Mouse (Mus musculus) forebrain, embryonic 15.5 days (tissue): ENCODE results near the gene Edc3. TPM values are rescaled to one million over a fixed set of nuclear protein-coding genes. Genes with fewer than 3 reads are reported as not detected.

Experiments used
- ATAC-seq: fragments of 200-750 bp; cut with Nextera tagmentation; replicated peaks from 2 replicates; pipeline ENCODE4 v1.8.0; 2017; ENCODE audit warnings: mild to moderate bottlenecking, moderate TSS enrichment, moderate library complexity
- H3K27ac ChIP-seq: fragments of 300-500 bp; sonication (generic); replicated peaks from 2 replicates; pipeline ENCODE4 v1.5.1; 2015; ENCODE audit warnings: mild to moderate bottlenecking, inconsistent platforms
- H3K27me3 ChIP-seq: fragments of 300-500 bp; sonication (generic); 2 replicates; pipeline ENCODE4 v1.6.1; 2015; ENCODE audit warnings: inconsistent platforms
- H3K36me3 ChIP-seq: fragments of 300-500 bp; sonication (generic); 2 replicates; pipeline ENCODE4 v1.6.1; 2015; ENCODE audit warnings: mild to moderate bottlenecking, inconsistent platforms
- H3K4me1 ChIP-seq: fragments of 300-500 bp; sonication (generic); 2 replicates; pipeline ENCODE4 v1.6.1; 2015; ENCODE audit warnings: inconsistent platforms
- H3K4me2 ChIP-seq: fragments of 300-500 bp; sonication (generic); replicated peaks from 2 replicates; pipeline ENCODE4 v1.6.1; 2015; ENCODE audit warnings: mild to moderate bottlenecking, inconsistent platforms
- H3K4me3 ChIP-seq: fragments of 300-500 bp; sonication (generic); 2 replicates; pipeline ENCODE4 v1.5.1; 2015; ENCODE audit warnings: mild to moderate bottlenecking, inconsistent platforms
- H3K9ac ChIP-seq: fragments of 300-500 bp; sonication (generic); replicated peaks from 2 replicates; pipeline ENCODE4 v1.6.1; 2015; ENCODE audit warnings: mild to moderate bottlenecking, inconsistent platforms
- H3K9me3 ChIP-seq: fragments of 300-500 bp; sonication (generic); 2 replicates; pipeline ENCODE4 v1.6.1; 2016; ENCODE audit warnings: inconsistent platforms
- WGBS: fragments of 180-500 bp; shearing (Covaris S2); methylation state at CpG from one replicate; pipeline ENCODE4 v1.1.7; 2015; ENCODE audit warnings: mixed read lengths; 5-methylcytosine and 5-hydroxymethylcytosine counted together
- polyA plus RNA-seq: library from polyadenylated mRNA; unstranded; fragments of >200 nt; fragmentation: Nextera tagmentation; extraction: Ambion mirVana; gene quantifications from 2 replicates; pipeline ENCODE4 v1.2.1, GENCODE M21; 2015

The Edc3 gene
- 36.4 and 37.1 TPM in 2 replicates for polyA plus RNA-seq

DNA sequence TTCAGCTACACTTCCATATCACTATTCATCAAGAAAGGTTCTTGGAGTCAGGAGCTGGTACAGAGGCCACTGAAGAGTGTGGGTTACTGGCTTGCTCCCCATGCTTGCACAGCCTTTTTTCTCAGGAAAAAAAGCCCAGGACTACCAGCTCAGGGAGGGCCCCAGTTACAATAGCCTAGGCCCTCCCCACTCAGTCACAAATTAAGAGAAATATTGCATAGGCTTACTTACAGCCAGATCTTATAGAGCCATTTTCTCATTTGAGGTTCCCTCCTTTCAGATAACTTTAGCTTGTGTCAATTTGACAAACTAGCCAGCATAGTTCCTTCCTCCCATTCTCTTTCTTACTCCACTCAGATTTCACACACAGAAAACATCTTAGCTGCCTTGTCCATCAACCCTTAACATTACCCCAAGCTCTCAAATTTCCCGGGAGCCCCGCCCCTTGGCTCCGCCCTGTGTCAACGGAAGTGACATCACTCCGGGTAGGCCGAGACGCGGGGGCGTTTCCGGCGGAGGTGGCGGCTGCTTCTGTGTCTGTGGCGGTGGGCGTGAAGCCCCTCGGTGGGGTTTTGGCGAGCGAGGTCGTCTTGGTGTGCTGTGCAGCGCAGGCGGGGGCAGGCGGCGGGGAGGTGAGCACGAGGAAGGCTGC is at the start of gene Edc3:
Edc3 (plus strand) TSS at position 473 of the 652 bp plus-strand sequence.
- Histone ChIP-seq H3K4me3 (peak within 1 kb of the TSS; percentile 95), H3K27ac (peak within 1 kb of the TSS; percentile 87), H3K36me3 (peaks cover 6% of the 10 kb centered on the region; the same call in 1 of the 2 replicates), H3K9me3 (0 out of 2 replicates have a peak, but pooled peaks cover 5% of the 10 kb centered on the region), H3K4me1 (peaks cover 22% of the 10 kb centered on the region), H3K9ac (peak within 1 kb of the TSS; percentile 93), H3K4me2 (peak within 1 kb of the TSS; percentile 77), H3K27me3 (no peaks in the 10 kb centered on the region)
- WGBS, result 0% methylated on average over 23 of the region's 23 CpGs
- peak; percentile 93 for ATAC-seq

GRCm38 (mm10) chr9:57658970-57659369 is 49.4 kb upstream of the Edc3 start:
- no peak overlapping the region for H3K9ac ChIP-seq
- H3K4me1 ChIP-seq, result peaks cover 12% of the 10 kb centered on the region
- H3K4me2 ChIP-seq, result no peak overlapping the region
- no peaks in the 10 kb centered on the region for H3K27me3 ChIP-seq
- H3K36me3 ChIP-seq, result no peaks in the 10 kb centered on the region
- no peak for ATAC-seq
- no peak overlapping the region for H3K4me3 ChIP-seq
- H3K27ac ChIP-seq, result no peak overlapping the region
- 81% methylated on average over 4 of the region's 4 CpGs for WGBS
- no peaks in the 10 kb centered on the region for H3K9me3 ChIP-seq

GRCm38 (mm10) chr9:57659774-57660173 is 48.6 kb upstream of the Edc3 start:
- no peak; the same call in 1 of the 2 replicates for ATAC-seq
- Histone ChIP-seq H3K9ac (no peak overlapping the region), H3K27ac (no peak overlapping the region), H3K27me3 (no peaks in the 10 kb centered on the region), H3K4me2 (no peak overlapping the region), H3K36me3 (no peaks in the 10 kb centered on the region), H3K4me3 (no peak overlapping the region), H3K4me1 (peaks cover 12% of the 10 kb centered on the region), H3K9me3 (no peaks in the 10 kb centered on the region)
- WGBS, result 20% methylated on average over 4 of the region's 4 CpGs

DNA sequence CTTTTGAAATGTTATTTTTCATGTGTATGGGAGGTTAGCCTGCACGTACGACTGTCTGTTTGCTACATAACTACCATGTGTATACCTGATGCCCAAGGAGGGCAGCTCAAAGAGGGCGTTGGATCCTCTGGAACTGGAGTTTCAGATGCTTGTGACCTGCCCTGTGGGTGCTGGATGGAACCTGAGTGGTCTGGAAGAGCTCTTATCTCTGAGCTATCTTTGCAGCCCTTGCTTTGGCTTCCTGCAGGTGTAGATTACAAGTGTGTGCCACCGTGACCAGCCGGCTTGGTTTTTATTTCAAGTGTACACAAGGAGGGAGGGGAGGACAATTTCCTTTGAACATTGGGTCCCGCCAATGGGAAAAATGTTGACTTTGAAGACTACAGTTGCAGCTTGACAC is 47.8 kb upstream of the Edc3 start:
- 92% methylated on average over 6 of the region's 6 CpGs for WGBS
- no peak overlapping the region for H3K27ac ChIP-seq
- no peak for ATAC-seq
- no peak overlapping the region for H3K4me3 ChIP-seq
- H3K9me3 ChIP-seq, result no peaks in the 10 kb centered on the region
- peaks cover 11% of the 10 kb centered on the region for H3K4me1 ChIP-seq
- H3K27me3 ChIP-seq, result no peaks in the 10 kb centered on the region
- no peaks in the 10 kb centered on the region for H3K36me3 ChIP-seq
- H3K4me2 ChIP-seq, result no peak overlapping the region
- H3K9ac ChIP-seq, result no peak overlapping the region

DNA sequence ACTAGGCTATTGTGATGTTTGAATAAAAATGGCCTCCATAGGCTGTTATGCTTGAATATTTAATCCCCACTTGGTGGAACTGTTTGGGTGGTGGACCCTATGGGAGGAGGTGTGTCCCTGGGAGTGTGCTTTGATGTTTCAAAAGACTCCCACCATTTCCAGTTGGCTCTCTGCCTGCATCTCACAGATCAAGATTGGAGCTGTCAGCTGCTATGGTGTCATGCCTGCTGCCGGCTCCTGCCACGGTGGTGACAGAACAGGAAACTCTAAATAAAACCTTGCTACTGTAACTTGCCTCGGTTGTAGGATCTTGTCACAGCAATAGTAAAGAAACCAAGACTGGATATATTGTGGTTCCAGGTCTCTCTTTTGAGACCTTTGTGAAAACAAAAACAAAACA is 46.8 kb upstream of the Edc3 start:
- no peak overlapping the region for H3K27ac ChIP-seq
- H3K4me2 ChIP-seq, result no peak overlapping the region
- H3K9me3 ChIP-seq, result no peaks in the 10 kb centered on the region
- no peak overlapping the region for H3K4me3 ChIP-seq
- no peak overlapping the region for H3K9ac ChIP-seq
- H3K27me3 ChIP-seq, result no peaks in the 10 kb centered on the region
- no peaks in the 10 kb centered on the region for H3K36me3 ChIP-seq
- H3K4me1 ChIP-seq, result 0 out of 2 replicates have a peak, but pooled peaks cover 4% of the 10 kb centered on the region
- no peak for ATAC-seq
- 46% methylated on average over 3 of the region's 3 CpGs for WGBS

GRCm38 (mm10) chr9:57664616-57665015 is 43.7 kb upstream of the Edc3 start:
- Histone ChIP-seq H3K9ac (no peak overlapping the region), H3K4me1 (0 out of 2 replicates have a peak, but pooled peaks cover 4% of the 10 kb centered on the region)
- 70% methylated on average over 7 of the region's 7 CpGs for WGBS

DNA sequence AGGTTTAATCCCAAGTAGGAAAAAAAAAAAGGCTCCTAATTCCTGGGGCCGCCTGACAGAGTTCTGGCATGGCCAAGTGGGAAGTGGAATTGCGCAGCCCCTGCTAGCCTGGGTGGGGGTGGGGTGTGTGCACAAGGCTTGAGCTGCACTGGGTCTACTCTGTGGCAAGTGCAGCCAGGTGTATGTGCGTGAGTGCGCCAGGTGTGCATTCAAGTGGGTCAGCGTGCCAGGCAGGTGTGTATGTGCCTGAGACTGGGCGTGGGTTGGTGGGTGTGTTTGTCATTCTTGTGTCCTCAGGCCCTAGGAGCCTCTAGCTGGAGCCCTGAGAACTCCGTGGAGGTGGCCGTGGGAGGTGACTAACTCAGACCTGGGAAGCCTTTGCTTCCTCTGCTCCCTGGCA is 41.8 kb upstream of the Edc3 start:
- H3K4me3 ChIP-seq, result no peak overlapping the region
- no peak overlapping the region for H3K27ac ChIP-seq
- 0 out of 2 replicates have a peak, but pooled peaks cover 1% of the 10 kb centered on the region for H3K4me1 ChIP-seq
- H3K27me3 ChIP-seq, result no peaks in the 10 kb centered on the region
- WGBS, result 87% methylated on average over 8 of the region's 8 CpGs
- H3K9me3 ChIP-seq, result no peaks in the 10 kb centered on the region
- no peaks in the 10 kb centered on the region for H3K36me3 ChIP-seq
- H3K9ac ChIP-seq, result no peak overlapping the region
- H3K4me2 ChIP-seq, result no peak overlapping the region
- ATAC-seq, result no peak

More at GRCm38 (mm10) chr9:57664616-57665015, 43.7 kb upstream of the Edc3 start:
- Histone ChIP-seq H3K4me2 (no peak overlapping the region), H3K9me3 (no peaks in the 10 kb centered on the region), H3K27ac (no peak overlapping the region), H3K36me3 (no peaks in the 10 kb centered on the region), H3K4me3 (no peak overlapping the region), H3K27me3 (no peaks in the 10 kb centered on the region)
- no peak for ATAC-seq

DNA sequence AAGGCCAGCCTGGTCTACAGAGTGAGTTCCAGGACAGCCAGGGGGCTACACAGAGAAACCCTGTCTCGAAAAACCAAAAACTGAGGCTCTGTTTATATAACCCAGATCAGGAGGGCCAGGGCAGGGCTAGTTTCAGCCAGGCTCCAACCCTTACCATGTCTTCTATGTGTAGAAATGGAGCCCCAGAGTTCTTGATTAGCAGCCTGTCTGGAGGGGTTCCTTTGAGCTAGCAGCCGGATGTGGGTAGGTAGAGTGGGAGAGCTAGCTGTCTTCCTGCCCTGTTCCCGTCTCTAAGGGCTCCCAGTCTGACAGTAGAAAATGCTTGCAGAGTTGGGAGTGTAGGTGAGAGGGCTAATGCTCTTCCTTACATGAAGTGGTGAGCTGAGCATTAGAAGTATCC is 41.2 kb upstream of the Edc3 start:
- Histone ChIP-seq H3K36me3 (no peaks in the 10 kb centered on the region), H3K4me2 (no peak overlapping the region), H3K9ac (no peak overlapping the region), H3K4me1 (no peaks in the 10 kb centered on the region), H3K4me3 (no peak overlapping the region), H3K9me3 (no peaks in the 10 kb centered on the region), H3K27ac (no peak overlapping the region), H3K27me3 (no peaks in the 10 kb centered on the region)
- ATAC-seq, result no peak
- 78% methylated on average over 3 of the region's 3 CpGs for WGBS

DNA sequence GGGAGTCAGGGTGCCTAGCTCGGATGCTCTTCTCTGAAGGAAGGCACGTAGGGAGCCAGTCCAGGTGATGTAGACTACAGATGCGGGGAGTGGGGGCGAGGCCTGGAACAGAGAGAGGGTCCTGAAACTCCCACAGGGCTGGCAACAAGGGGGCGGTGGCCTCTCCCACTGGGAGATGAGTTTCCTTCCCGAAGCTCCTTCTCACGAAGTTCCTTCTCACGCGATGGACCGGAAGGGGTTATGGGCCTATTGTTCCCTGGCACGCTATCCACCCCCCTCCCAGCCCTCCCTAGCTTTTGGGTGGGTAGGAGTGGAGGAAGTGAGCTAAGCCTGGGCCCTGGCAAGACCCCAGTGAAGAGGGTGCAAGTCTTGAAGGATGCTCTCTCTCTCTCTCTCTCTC is 40.5 kb upstream of the Edc3 start:
- no peak overlapping the region for H3K9ac ChIP-seq
- 61% methylated on average over 11 of the region's 11 CpGs for WGBS
- H3K4me2 ChIP-seq, result no peak overlapping the region
- H3K4me1 ChIP-seq, result no peaks in the 10 kb centered on the region
- no peak overlapping the region for H3K27ac ChIP-seq
- no peaks in the 10 kb centered on the region for H3K27me3 ChIP-seq
- no peaks in the 10 kb centered on the region for H3K36me3 ChIP-seq
- ATAC-seq, result no peak
- no peak overlapping the region for H3K4me3 ChIP-seq
- H3K9me3 ChIP-seq, result no peaks in the 10 kb centered on the region

GRCm38 (mm10) chr9:57668277-57668676 is 40.1 kb upstream of the Edc3 start:
- Histone ChIP-seq H3K9ac (no peak overlapping the region), H3K27me3 (no peaks in the 10 kb centered on the region), H3K4me3 (no peak overlapping the region), H3K27ac (no peak overlapping the region), H3K4me2 (no peak overlapping the region), H3K4me1 (no peaks in the 10 kb centered on the region), H3K36me3 (no peaks in the 10 kb centered on the region), H3K9me3 (no peaks in the 10 kb centered on the region)
- ATAC-seq, result no peak
- WGBS, result 56% methylated on average over 1 of the region's 1 CpGs

- no peak overlapping the region for H3K27ac ChIP-seq
- H3K36me3 ChIP-seq, result no peaks in the 10 kb centered on the region
- no peak overlapping the region for H3K9ac ChIP-seq
- no peaks in the 10 kb centered on the region for H3K9me3 ChIP-seq
- no peaks in the 10 kb centered on the region for H3K4me1 ChIP-seq
- H3K4me2 ChIP-seq, result no peak overlapping the region
- WGBS, result 75% methylated on average over 3 of the region's 3 CpGs
- ATAC-seq, result no peak
- no peaks in the 10 kb centered on the region for H3K27me3 ChIP-seq
- no peak overlapping the region for H3K4me3 ChIP-seq
Observed at GRCm38 (mm10) chr9:57669566-57669965, 38.8 kb upstream of the Edc3 start.

DNA sequence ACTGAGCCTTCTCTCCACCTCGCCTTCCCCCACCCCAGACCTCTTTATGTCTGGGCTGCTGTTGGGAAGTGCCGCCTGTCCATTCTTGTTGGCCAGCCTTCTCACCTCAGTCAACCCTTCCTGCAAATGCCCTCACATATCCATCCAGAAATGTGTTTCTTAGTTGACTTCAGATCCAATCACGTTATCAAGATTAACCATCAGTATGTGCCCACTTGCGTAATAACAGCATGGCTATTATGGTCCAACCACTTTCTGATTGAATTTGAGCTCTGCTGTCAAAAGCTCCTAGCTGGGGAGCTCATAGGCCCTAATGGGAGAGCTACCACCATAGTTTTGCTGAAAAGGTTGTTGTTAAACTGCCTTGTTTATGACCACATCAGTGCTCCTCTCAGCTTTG is 37.3 kb upstream of the Edc3 start:
- no peaks in the 10 kb centered on the region for H3K36me3 ChIP-seq
- H3K9me3 ChIP-seq, result no peaks in the 10 kb centered on the region
- no peak for ATAC-seq
- H3K4me3 ChIP-seq, result no peak overlapping the region
- H3K4me1 ChIP-seq, result no peaks in the 10 kb centered on the region
- H3K27me3 ChIP-seq, result no peaks in the 10 kb centered on the region
- H3K9ac ChIP-seq, result no peak overlapping the region
- 86% methylated on average over 4 of the region's 4 CpGs for WGBS
- H3K27ac ChIP-seq, result no peak overlapping the region
- H3K4me2 ChIP-seq, result no peak overlapping the region

DNA sequence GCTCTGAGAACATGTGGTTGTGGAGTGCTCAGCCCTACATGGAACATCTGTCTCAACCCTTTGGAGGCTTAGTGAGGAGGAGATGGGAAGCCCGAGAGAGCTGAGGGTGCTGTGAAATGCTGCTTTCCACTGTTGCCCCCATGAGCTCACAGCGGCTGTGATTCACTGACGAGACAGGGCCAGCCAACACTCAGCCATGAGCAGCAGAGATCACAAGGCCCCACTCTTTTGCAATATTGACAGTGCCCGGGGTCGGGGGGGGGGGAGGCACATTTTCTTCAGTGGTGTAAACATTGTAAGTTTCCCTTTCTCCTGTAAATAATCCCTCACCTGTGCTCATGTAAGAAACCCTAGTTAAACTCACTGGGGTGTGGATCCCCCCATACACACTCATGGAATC is 36.8 kb upstream of the Edc3 start:
- Histone ChIP-seq H3K4me2 (no peak overlapping the region), H3K4me1 (no peaks in the 10 kb centered on the region), H3K27ac (no peak overlapping the region), H3K4me3 (no peak overlapping the region), H3K9me3 (no peaks in the 10 kb centered on the region), H3K9ac (no peak overlapping the region), H3K27me3 (no peaks in the 10 kb centered on the region), H3K36me3 (no peaks in the 10 kb centered on the region)
- no peak for ATAC-seq
- WGBS, result 87% methylated on average over 5 of the region's 5 CpGs
